Mouse (Mus musculus): ENCODE measurements around the gene Slc6a21.

DNA sequence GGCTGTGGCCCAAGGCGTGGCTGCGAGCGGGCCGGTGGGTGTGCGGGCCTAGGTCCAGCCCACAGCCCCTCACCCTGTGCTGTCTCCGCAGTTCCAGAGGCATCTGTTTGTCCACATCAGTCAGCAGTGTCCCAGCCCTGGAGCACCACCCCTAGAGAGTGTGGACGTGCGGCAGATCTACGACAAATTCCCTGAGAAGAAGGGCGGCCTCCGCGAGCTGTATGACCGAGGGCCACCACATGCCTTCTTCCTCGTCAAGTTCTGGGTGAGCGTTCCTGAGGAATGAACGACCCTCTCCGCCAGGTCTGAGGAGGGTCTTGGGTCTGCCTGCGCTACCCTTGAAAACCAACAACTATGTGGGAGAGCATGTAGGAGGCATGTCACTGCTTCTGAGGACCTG lies 48.8 kb upstream of the Slc6a21 start:
- no peak for TF ChIP-seq CTCF (conservative IDR thresholded peaks at IDR 0.05; ENCODE audit: low read length)
- TF ChIP-seq POU5F1 (IDR thresholded peaks at IDR 0.05; ENCODE audit: borderline replicate concordance, low read length) = no peak
